Mouse (Mus musculus) midbrain, embryonic 16.5 days (tissue): ENCODE measurements around the gene Higd1b. TPM values are rescaled to one million over a fixed set of nuclear protein-coding genes. Genes with fewer than 3 reads are reported as not detected.

ENCODE experiments used
- ATAC-seq: fragments of 200-750 bp; cut with Nextera tagmentation; 2 replicates; pipeline ENCODE4 v1.8.0; 2017; ENCODE audit warnings: moderate TSS enrichment
- H3K27ac ChIP-seq: fragments of 300-500 bp; sonication (generic); 2 replicates; pipeline ENCODE4 v1.5.1; 2014; ENCODE audit warnings: mild to moderate bottlenecking, low read length, mixed read lengths
- H3K27me3 ChIP-seq: fragments of 300-500 bp; sonication (generic); 2 replicates; pipeline ENCODE4 v1.6.1; 2014; ENCODE audit warnings: low read depth, low read length, mixed read lengths; ENCODE audit not compliant: control insufficient read depth, insufficient read depth
- H3K36me3 ChIP-seq: fragments of 300-500 bp; sonication (generic); 2 replicates; pipeline ENCODE4 v1.6.1; 2014; ENCODE audit warnings: mild to moderate bottlenecking, low read length, moderate library complexity, mixed read lengths; ENCODE audit not compliant: control insufficient read depth, insufficient read depth
- H3K4me1 ChIP-seq: fragments of 300-500 bp; sonication (generic); 2 replicates; pipeline ENCODE4 v1.6.1; 2014; ENCODE audit warnings: mild to moderate bottlenecking, low read length, mixed read lengths; ENCODE audit not compliant: control insufficient read depth, insufficient read depth
- H3K4me2 ChIP-seq: fragments of 300-500 bp; sonication (generic); 2 replicates; pipeline ENCODE4 v1.6.1; 2014; ENCODE audit warnings: mild to moderate bottlenecking, low read length, mixed read lengths
- H3K4me3 ChIP-seq: fragments of 300-500 bp; sonication (generic); 2 replicates; pipeline ENCODE4 v1.5.1; 2014; ENCODE audit warnings: low read depth, mild to moderate bottlenecking, low read length, moderate library complexity, mixed read lengths
- H3K9ac ChIP-seq: fragments of 300-500 bp; sonication (generic); 2 replicates; pipeline ENCODE4 v1.6.1; 2014; ENCODE audit warnings: low read depth, low read length, mixed read lengths
- H3K9me3 ChIP-seq: fragments of 300-500 bp; sonication (generic); replicated peaks from 2 replicates; pipeline ENCODE4 v1.6.1; 2014; ENCODE audit warnings: mild to moderate bottlenecking, low read length, mixed read lengths; ENCODE audit not compliant: control insufficient read depth, poor library complexity, severe bottlenecking
- WGBS: fragments of 180-500 bp; shearing (Covaris S2); extraction: QIAGEN DNeasy Blood & Tissue Kit; methylation state at CpG from one replicate; pipeline ENCODE4 v1.1.7; 2014; 5-methylcytosine and 5-hydroxymethylcytosine counted together
- polyA plus RNA-seq: library from polyadenylated mRNA; unstranded; fragments of >200 nt; fragmentation: Nextera tagmentation; extraction: Ambion mirVana; gene quantifications from 2 replicates; pipeline ENCODE4 v1.2.1, GENCODE M21; 2015

Higd1b gene
- polyA plus RNA-seq, 1 experiment from 2014 or later = 15.7 TPM

DNA sequence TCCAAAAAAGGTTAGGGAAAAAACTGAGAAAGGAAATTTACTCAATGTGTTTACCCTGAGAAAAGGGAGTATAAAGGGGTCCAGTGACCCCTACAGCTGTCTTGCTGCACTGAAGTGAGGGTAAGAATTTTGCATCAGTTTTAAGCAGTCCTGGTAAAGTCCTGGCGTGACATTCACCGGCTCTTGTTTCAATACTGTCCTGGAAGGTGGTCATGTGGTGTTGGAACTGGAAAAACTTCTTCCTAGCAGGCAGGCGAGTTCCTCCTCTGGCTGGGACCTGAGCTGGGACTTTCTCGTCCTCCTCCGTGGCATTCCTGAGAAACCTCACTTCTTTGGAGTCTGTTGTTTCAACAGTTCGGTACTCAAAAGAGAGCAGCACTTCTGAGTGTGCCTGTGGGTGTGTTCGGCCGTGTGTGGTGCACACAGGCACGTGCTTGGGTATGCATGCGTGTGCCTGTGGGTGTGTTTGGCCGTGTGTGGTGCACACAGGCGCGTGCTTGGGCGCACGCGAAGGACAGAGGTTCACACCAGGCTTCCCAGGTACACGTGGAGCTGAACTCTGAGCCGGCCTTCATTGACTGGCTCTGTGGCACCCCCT, 2.9 kb upstream of the Higd1b start:
- H3K36me3 ChIP-seq = peaks cover 7% of the 10 kb centered on the region
- ATAC-seq = no peak
- H3K4me3 ChIP-seq = no peak overlapping the region
- no peaks in the 10 kb centered on the region for H3K27me3 ChIP-seq
- H3K9me3 ChIP-seq = no peaks in the 10 kb centered on the region
- H3K9ac ChIP-seq = no peak overlapping the region
- 67% methylated on average over 18 of the region's 18 CpGs for WGBS
- no peak overlapping the region for H3K4me2 ChIP-seq
- no peaks in the 10 kb centered on the region for H3K4me1 ChIP-seq
- H3K27ac ChIP-seq = no peak overlapping the region

DNA sequence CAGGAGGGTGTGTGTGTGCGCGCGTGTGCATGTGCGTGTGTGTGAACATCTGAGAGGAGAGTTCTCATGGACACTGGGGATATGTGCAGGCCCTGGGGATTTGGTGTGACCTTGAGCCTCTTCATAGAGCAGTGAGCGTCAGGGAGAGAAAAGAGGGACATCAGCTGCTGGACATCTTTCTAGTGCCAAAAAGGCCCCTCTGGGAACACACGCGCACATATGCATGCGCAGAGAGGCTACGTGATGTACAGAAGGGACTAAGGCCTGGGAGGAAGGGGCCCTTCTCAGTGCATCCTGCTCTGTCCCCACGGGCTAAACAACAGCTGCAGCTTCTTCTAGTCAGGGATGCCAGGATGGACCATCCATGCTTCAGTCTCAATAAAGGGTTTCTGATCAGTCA, 1.4 kb upstream of the Higd1b start:
- ATAC-seq = no peak
- peaks cover 20% of the 10 kb centered on the region for H3K36me3 ChIP-seq
- WGBS = 80% methylated on average over 10 of the region's 10 CpGs
- no peaks in the 10 kb centered on the region for H3K27me3 ChIP-seq
- no peaks in the 10 kb centered on the region for H3K4me1 ChIP-seq
- H3K27ac ChIP-seq = no peak overlapping the region
- H3K4me3 ChIP-seq = no peak overlapping the region
- H3K9ac ChIP-seq = no peak overlapping the region
- no peaks in the 10 kb centered on the region for H3K9me3 ChIP-seq
- H3K4me2 ChIP-seq = no peak overlapping the region

DNA sequence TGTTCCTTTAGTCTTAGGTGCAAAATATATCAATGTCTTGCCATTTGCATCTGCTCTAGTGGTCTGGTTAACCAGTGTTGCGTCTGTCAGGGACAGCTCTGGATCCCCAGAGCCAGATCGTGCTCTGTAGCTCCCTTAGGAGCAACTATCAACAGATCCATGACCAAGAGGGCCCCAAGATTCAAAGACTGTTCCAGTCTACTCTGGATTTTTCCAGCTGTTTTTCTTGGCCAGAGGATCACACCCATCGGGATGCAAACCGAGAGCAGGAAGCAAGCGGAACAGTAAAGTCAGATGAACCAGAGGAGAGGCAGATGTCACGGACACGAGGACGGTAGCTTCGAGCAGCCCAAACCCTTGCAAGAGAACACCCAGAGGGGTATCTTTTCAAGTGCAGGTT, 497 bp downstream of the Higd1b start:
- Histone ChIP-seq H3K27me3 (no peaks in the 10 kb centered on the region), H3K27ac (no peak overlapping the region), H3K4me3 (no peak overlapping the region), H3K4me2 (no peak overlapping the region), H3K9ac (no peak overlapping the region), H3K36me3 (peaks cover 37% of the 10 kb centered on the region), H3K9me3 (no peaks in the 10 kb centered on the region), H3K4me1 (no peaks in the 10 kb centered on the region)
- WGBS = 92% methylated on average over 9 of the region's 9 CpGs
- ATAC-seq = no peak

- no peak overlapping the region for H3K4me2 ChIP-seq
- WGBS = 91% methylated on average over 1 of the region's 1 CpGs
- no peak for ATAC-seq
- no peak overlapping the region for H3K4me3 ChIP-seq
- no peaks in the 10 kb centered on the region for H3K9me3 ChIP-seq
- H3K36me3 ChIP-seq = peaks cover 45% of the 10 kb centered on the region
- H3K27me3 ChIP-seq = no peaks in the 10 kb centered on the region
- H3K9ac ChIP-seq = no peak overlapping the region
- no peaks in the 10 kb centered on the region for H3K4me1 ChIP-seq
- no peak overlapping the region for H3K27ac ChIP-seq
These were observed 1.7 kb downstream of the Higd1b start for GRCm38 (mm10) chr11:102837385-102837784.

DNA sequence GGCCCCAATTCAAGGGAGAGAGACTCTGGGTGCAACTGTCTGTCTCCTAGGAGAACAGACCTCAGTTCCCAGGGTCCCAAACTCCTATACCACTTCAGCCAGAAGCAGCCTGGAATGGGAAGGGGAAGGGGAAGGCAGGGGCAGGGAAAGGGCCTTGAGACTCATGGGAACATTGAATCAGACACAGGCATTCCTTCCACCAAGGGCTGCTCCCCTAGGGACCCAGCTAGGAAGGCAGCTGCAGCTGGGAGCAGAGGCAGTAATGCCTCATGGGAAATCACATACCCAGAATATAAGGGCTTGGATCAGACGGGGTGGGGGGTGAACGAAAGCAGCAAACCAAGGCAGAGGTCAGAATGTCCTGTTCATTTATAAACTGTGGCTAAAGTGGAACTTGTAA, 2.5 kb downstream of the Higd1b start:
- 98% methylated on average over 2 of the region's 2 CpGs for WGBS
- Histone ChIP-seq H3K4me1 (no peaks in the 10 kb centered on the region), H3K9me3 (no peaks in the 10 kb centered on the region), H3K4me2 (no peak overlapping the region), H3K27me3 (no peaks in the 10 kb centered on the region), H3K9ac (no peak overlapping the region), H3K36me3 (peaks cover 53% of the 10 kb centered on the region), H3K27ac (no peak overlapping the region), H3K4me3 (no peak overlapping the region)
- ATAC-seq = no peak

DNA sequence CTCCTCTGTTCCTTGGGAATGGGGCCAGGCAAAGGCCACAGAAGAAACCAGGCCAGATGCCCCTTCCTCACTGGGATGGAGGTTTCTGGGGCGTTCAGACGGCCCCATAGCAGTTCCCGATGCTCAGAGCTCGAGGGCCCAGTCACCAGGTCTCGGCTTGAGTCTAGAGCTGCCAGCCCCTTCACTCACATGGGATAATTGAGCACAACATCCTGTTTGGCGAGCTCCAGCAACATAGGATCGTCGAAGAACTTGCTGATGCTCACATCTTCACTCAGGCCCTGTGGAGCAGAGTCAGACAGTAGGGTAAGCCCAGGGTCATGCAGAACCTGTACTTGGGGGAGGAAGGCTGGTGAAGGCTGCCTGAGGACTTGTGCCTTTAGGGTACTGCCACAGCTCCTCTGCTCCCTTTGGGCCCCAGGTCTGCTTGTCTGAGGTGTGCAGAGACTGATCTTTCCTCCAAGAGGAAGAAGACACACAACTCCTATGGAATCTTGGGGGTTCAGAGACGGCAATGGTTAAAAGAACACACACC, 3.0 kb downstream of the Higd1b start:
- Histone ChIP-seq H3K4me1 (no peaks in the 10 kb centered on the region), H3K27ac (no peak overlapping the region), H3K36me3 (peaks cover 58% of the 10 kb centered on the region), H3K9me3 (no peaks in the 10 kb centered on the region), H3K4me2 (no peak overlapping the region), H3K4me3 (no peak overlapping the region), H3K27me3 (no peaks in the 10 kb centered on the region), H3K9ac (no peak overlapping the region)
- WGBS = 90% methylated on average over 9 of the region's 9 CpGs
- ATAC-seq = no peak

DNA sequence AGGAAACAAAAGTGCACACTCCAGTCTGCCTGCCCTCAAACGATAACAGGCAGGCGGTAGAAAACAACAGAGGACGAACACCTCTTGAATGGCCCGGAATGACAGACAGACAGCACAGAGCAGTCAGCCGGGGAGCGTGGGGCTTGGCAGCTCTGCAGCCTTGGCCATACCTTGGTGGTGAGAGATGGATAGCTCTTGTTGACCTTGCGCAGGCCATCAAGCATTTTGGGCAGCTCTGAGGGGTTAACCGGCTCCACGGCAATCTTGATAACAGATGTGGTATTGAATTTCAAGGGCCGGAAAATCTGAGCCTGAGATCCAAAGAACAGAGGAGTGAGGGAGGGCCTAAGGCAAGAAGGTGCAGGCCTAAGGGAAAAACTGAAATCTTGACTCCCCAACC, 10.3 kb downstream of the Higd1b start:
- no peak overlapping the region for H3K4me3 ChIP-seq
- 95% methylated on average over 10 of the region's 10 CpGs for WGBS
- no peak overlapping the region for H3K4me2 ChIP-seq
- ATAC-seq = no peak
- H3K9ac ChIP-seq = no peak overlapping the region
- H3K27ac ChIP-seq = no peak overlapping the region
- no peaks in the 10 kb centered on the region for H3K27me3 ChIP-seq
- H3K9me3 ChIP-seq = no peaks in the 10 kb centered on the region
- H3K4me1 ChIP-seq = no peaks in the 10 kb centered on the region
- peaks cover 88% of the 10 kb centered on the region for H3K36me3 ChIP-seq

- no peak overlapping the region for H3K4me2 ChIP-seq
- H3K36me3 ChIP-seq = peaks cover 52% of the 10 kb centered on the region
- H3K4me3 ChIP-seq = no peak overlapping the region
- no peaks in the 10 kb centered on the region for H3K9me3 ChIP-seq
- H3K27me3 ChIP-seq = no peaks in the 10 kb centered on the region
- H3K27ac ChIP-seq = no peak overlapping the region
- no peaks in the 10 kb centered on the region for H3K4me1 ChIP-seq
- no peak for ATAC-seq
- 65% methylated on average over 5 of the region's 5 CpGs for WGBS
- H3K9ac ChIP-seq = no peak overlapping the region
These were observed 16.2 kb downstream of the Higd1b start for GRCm38 (mm10) chr11:102851883-102852282.

DNA sequence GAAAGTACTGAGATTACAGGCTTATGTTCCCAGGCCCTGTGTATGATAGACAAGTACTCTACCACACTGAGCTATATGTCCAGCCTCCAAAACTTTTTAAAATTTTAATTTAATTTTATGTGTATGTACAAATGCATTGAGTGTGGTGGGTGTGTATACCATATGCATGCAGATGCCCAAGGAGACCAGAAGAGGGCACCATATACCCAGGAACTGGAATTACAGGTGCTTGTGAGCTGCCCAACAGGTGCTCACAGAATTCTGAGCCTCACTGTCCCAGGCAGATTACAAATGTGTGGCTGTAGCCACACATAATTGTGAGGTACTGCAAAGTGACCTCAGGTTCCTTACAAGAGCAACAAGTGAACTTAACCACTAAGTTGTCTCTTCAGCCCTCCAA, 18.1 kb downstream of the Higd1b start:
- Histone ChIP-seq H3K4me2 (no peak overlapping the region), H3K4me3 (no peak overlapping the region), H3K27me3 (no peaks in the 10 kb centered on the region), H3K4me1 (no peaks in the 10 kb centered on the region), H3K27ac (no peak overlapping the region), H3K9me3 (no peaks in the 10 kb centered on the region), H3K36me3 (peaks cover 40% of the 10 kb centered on the region), H3K9ac (no peak overlapping the region)
- no peak for ATAC-seq
